Mouse (Mus musculus): ENCODE data around the gene Lasp1.
A peak's percentile ranks its signal among the peaks of the same experiment; 100 is the strongest.
"Not testable (repeated sequence)": the region's sequence is repeated elsewhere in the genome, so short reads cannot be mapped to it uniquely, and the experiment has no call there.

The Lasp1 gene

DNA sequence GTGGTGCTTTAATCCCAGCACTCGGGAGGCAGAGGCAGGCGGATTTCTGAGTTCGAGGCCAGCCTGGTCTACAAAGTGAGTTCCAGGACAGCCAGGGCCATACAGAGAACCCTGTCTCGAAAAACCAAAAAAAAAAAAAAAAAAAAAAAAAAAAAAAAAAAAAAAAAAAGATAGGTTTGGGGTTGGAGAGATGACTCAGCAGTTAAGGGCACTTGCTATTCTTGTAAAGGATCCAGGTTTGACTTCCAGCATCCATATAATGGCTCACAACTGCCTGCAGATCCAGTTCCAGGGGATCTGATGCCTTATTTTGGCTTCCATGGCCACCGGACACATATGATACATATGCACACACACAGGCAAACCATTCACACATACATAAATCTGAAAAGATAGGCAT, 73.6 kb downstream of the Lasp1 start:
- DNase-seq (ENCODE audit: low spot score in 2 of 2) = not testable (repeated sequence)

DNA sequence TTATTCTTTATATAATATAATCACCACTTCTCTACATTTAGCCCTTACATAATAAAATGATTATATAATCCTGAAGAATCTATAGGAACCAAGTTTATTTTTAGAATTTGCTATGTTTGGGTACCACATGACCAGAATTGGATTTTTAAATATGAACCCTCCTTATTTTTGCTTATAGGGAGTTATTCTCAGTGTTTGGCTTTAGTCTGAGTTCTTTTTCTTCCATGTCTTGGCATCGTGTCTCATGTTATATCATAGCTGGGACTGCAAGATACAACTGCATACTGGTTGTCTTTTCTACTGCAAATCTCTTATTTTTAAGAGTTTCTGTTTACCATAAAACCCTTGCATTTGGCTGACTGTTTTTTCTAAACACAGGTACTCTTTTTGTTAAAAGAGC, 75.6 kb downstream of the Lasp1 start:
- DNase-seq (ENCODE audit: low spot score in 2 of 2) = no peak

DNA sequence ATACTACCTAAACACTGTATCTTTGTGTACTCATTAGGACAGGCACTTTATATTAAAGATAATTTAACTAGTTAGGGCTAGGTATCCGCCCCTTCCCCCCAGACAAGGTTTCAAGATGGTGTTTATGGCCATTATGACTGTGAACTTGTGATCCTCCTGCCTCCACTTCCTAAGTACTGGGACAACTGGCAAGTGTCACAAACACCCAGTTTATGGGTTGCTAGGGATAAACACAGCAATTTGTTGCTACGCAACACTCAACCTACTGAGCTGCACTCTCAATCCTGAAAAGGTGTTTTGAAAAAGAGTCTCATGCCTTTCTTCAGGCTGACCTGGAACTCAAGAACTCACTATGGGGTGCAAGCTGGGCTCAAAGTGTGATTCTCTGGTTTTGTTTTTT, 78.5 kb downstream of the Lasp1 start:
- DNase-seq (ENCODE audit: low spot score in 2 of 2) = no peak

DNA sequence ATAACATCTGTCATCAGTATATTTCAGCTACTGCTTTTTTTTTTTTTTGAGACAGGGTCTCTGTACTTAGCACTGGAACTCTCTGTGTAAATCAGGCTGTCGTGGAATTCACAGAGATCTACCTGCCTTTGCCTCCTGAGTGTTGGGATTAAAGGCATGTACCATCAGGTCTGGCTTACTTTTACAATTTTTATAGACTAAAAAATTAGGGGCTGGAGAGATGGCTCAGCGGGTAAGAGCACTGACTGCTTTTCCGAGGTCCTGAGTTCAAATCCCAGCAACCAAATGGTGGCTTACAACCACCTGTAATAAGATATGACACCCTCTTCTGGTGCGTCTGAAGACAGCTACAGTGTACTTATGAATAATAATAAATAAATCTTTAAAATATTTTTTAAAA, 81.6 kb downstream of the Lasp1 start:
- DNase-seq (ENCODE audit: low spot score in 2 of 2) = no peak

DNA sequence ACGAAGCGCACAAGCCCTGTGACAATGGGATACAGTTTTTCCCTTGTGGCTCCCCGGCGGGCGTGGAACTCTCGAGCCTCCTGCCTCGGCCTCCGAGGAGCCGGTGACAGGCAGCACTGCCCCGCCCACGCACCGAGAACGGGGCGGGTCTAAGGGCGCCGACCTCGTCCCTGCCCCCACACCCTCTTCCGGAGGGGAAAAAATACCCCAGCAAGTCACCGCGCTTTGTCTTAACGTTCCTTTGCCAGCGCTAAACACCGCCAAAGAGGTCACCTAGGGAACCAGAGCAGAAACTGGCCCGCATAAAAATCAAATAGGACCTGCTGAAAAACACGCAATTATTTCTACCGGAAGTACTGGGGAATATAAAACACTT, 84.7 kb downstream of the Lasp1 start:
- DNase-seq (ENCODE audit: low spot score in 2 of 2) = peak; percentile 39 to 65

DNA sequence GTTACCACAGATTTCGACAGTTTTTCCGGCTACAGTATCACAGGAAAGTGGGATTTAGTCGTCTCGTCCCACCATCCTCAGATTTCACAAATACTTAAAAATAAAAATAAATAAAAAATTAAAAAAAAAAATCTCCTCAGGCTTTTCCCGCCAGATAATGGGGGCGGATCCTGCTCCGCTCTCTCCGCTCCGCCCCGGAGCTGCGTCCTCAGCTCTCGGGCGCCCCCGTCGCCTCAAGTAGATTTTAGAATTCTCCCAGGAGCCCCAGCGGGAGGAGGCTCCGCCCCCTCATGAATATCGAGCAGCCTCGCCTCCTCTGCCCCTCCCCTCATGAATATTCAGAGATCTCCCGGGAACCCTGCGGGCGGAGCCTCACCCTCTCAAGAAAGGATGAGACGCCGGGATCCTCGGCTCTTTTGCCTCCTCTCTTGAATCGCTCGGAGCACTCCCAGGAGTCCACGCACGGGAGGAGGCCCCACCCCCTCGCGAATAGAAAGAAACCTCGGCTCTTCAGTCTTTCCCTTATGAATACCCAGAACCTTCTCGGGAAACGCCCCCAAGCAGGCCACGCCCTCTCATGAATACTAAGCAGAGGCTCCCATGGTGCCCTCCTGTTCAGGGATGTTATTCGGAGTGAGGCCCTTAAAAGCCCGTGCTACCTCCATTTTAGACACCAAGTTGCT, 85.3 kb downstream of the Lasp1 start, which contains the start of gene Fbxo47:
Gene Fbxo47, minus strand, starts transcription at position 237 of the 683 bp plus-strand sequence.
- peak; percentile 91 to 93 for DNase-seq (ENCODE audit: low spot score in 2 of 2)

DNA sequence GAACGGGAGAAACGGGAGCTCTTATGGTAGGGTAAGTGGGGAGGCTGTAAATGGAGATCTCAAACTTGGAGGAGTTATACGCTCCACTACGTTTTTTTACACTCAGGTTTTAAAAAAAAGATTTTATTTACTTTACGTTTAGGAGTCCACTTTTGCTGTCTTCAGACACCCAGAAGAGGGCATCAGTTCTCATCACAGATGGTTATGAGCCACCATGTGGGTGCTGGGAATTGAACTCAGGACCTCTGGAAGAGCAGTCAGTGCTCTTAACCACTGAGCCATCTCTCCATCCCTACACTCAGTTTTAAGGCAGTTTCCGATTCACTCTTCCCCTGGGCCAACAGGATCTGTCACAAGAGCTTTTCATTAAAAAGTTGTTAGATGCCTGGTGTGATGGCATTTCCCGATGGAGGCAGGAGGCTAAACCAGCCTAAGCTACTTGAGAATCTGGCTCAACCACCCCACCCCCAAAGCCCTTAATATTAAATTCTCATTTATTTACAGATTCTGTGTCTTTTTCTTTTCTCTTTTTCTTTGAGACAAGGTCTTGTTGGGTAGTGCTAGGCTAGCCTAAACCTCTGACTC, 85.9 kb downstream of the Lasp1 start:
- DNase-seq (ENCODE audit: low spot score in 2 of 2) = no peak

DNA sequence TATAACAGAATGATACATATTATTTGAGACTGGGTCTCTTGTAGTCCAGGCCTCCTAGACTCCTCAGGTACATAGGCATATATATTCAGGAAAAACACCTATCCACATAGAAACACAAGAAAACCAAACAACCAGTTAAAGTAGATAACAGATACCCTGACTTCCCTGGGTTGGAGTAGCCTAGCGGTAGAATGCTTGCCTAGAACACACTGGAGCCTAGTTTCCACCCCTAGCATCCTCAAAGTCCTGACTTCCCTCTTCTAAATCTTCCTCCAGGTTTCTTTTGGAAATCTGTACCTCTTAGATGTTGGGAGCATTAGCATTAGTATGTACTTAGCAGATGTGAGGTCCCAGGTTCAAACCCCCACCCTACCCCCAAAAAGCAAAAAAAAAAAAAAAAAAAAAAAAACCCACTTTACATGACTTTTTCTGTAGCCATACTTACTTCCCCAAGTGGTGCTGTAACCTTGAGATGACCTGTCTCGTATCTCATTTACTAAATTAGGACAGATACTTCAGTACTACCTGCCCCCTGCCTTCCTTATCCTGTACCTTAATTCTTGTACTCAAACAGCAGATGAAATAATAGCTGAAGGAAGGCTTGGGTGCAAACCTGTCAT, 86.6 kb downstream of the Lasp1 start:
- no peak for DNase-seq (ENCODE audit: low spot score in 2 of 2)

Data from urinary bladder, adult 18-20 months (tissue).